Mouse (Mus musculus): ENCODE data around the gene Shisal2b. TPM values are rescaled to one million over a fixed set of nuclear protein-coding genes. Genes with fewer than 3 reads are reported as not detected.

Shisal2b gene
- total and polyA plus RNA-seq, 2 experiments from 2014 or later = not detected

- H3K4me1 ChIP-seq (ENCODE audit: control insufficient read depth, insufficient read depth) = no peaks in the 10 kb centered on the region
- no peaks in the 10 kb centered on the region for H3K9me3 ChIP-seq (replicated peaks; ENCODE audit: control insufficient read depth, low read length)
- ATAC-seq (ENCODE audit: insufficient read depth, low read depth) (no peak), DNase-seq (ENCODE audit: low spot score) (no peak)
- H3K27ac ChIP-seq (ENCODE audit: low read depth) = no peak overlapping the region
- no peaks in the 10 kb centered on the region for H3K27me3 ChIP-seq (ENCODE audit: control insufficient read depth, insufficient read depth, low read length)
- H3K4me3 ChIP-seq (ENCODE audit: low read depth, low read length) = no peak overlapping the region
- H3K4me2 ChIP-seq (ENCODE audit: low read depth, low read length) = no peak overlapping the region
- no peaks in the 10 kb centered on the region for H3K36me3 ChIP-seq (replicated peaks; ENCODE audit: control insufficient read depth, insufficient read depth, low read length)
- no peak overlapping the region for H3K9ac ChIP-seq (replicated peaks; ENCODE audit: low read depth, low read length)
- WGBS = 70% methylated on average over 2 of the region's 2 CpGs
- no peak for TF ChIP-seq CTCF (IDR thresholded peaks at IDR 0.05; ENCODE audit: low read depth)
- TF ChIP-seq EP300 (IDR thresholded peaks at IDR 0.05; ENCODE audit: low read depth) = no peak
These were observed 10.0 kb downstream of the Shisal2b start for GRCm38 (mm10) chr13:104853645-104854044.

GRCm38 (mm10) chr13:104843295-104844089 lies 20.2 kb downstream of the Shisal2b start:
- 81% methylated on average over 8 of the region's 13 CpGs for WGBS
- H3K27ac ChIP-seq (ENCODE audit: low read depth) = no peak overlapping the region
- no peaks in the 10 kb centered on the region for H3K4me1 ChIP-seq (ENCODE audit: control insufficient read depth, insufficient read depth)
- TF ChIP-seq CTCF (IDR thresholded peaks at IDR 0.05; ENCODE audit: low read depth) = no peak
- TF ChIP-seq EP300 (IDR thresholded peaks at IDR 0.05; ENCODE audit: low read depth) = no peak
- H3K27me3 ChIP-seq (ENCODE audit: control insufficient read depth, insufficient read depth, low read length) = no peaks in the 10 kb centered on the region
- H3K9me3 ChIP-seq (replicated peaks; ENCODE audit: control insufficient read depth, low read length) = no peaks in the 10 kb centered on the region
- ATAC-seq (ENCODE audit: insufficient read depth, low read depth) (no peak), DNase-seq (ENCODE audit: low spot score) (no peak)
- no peak overlapping the region for H3K4me2 ChIP-seq (ENCODE audit: low read depth, low read length)
- no peak overlapping the region for H3K9ac ChIP-seq (replicated peaks; ENCODE audit: low read depth, low read length)
- no peak overlapping the region for H3K4me3 ChIP-seq (ENCODE audit: low read depth, low read length)
- H3K36me3 ChIP-seq (replicated peaks; ENCODE audit: control insufficient read depth, insufficient read depth, low read length) = peaks cover 5% of the 10 kb centered on the region

GRCm38 (mm10) chr13:104841937-104842336 lies 21.8 kb downstream of the Shisal2b start:
- peaks cover 14% of the 10 kb centered on the region for H3K36me3 ChIP-seq (replicated peaks; ENCODE audit: control insufficient read depth, insufficient read depth, low read length)
- no peak for DNase-seq (ENCODE audit: low spot score)
- no peak for ATAC-seq (ENCODE audit: insufficient read depth, low read depth)
- H3K4me3 ChIP-seq (ENCODE audit: low read depth, low read length) = no peak overlapping the region
- no peaks in the 10 kb centered on the region for H3K9me3 ChIP-seq (replicated peaks; ENCODE audit: control insufficient read depth, low read length)
- H3K4me1 ChIP-seq (ENCODE audit: control insufficient read depth, insufficient read depth) = no peaks in the 10 kb centered on the region
- 47% methylated on average over 4 of the region's 4 CpGs for WGBS
- TF ChIP-seq EP300 (IDR thresholded peaks at IDR 0.05; ENCODE audit: low read depth) = no peak
- no peak for TF ChIP-seq CTCF (IDR thresholded peaks at IDR 0.05; ENCODE audit: low read depth)
- no peak overlapping the region for H3K4me2 ChIP-seq (ENCODE audit: low read depth, low read length)
- no peak overlapping the region for H3K9ac ChIP-seq (replicated peaks; ENCODE audit: low read depth, low read length)
- H3K27ac ChIP-seq (ENCODE audit: low read depth) = no peak overlapping the region
- H3K27me3 ChIP-seq (ENCODE audit: control insufficient read depth, insufficient read depth, low read length) = no peaks in the 10 kb centered on the region

GRCm38 (mm10) chr13:104837628-104838027 lies 26.1 kb downstream of the Shisal2b start:
- ATAC-seq (ENCODE audit: insufficient read depth, low read depth) (no peak), DNase-seq (ENCODE audit: low spot score) (no peak)
- H3K27me3 ChIP-seq (ENCODE audit: control insufficient read depth, insufficient read depth, low read length) = no peaks in the 10 kb centered on the region
- peaks cover 48% of the 10 kb centered on the region for H3K36me3 ChIP-seq (replicated peaks; ENCODE audit: control insufficient read depth, insufficient read depth, low read length)
- no peak overlapping the region for H3K4me2 ChIP-seq (ENCODE audit: low read depth, low read length)
- no peak overlapping the region for H3K9ac ChIP-seq (replicated peaks; ENCODE audit: low read depth, low read length)
- H3K4me1 ChIP-seq (ENCODE audit: control insufficient read depth, insufficient read depth) = no peaks in the 10 kb centered on the region
- 52% methylated on average over 7 of the region's 7 CpGs for WGBS
- H3K27ac ChIP-seq (ENCODE audit: low read depth) = no peak overlapping the region
- H3K9me3 ChIP-seq (replicated peaks; ENCODE audit: control insufficient read depth, low read length) = no peaks in the 10 kb centered on the region
- no peak for TF ChIP-seq CTCF (IDR thresholded peaks at IDR 0.05; ENCODE audit: low read depth)
- TF ChIP-seq EP300 (IDR thresholded peaks at IDR 0.05; ENCODE audit: low read depth) = no peak
- no peak overlapping the region for H3K4me3 ChIP-seq (ENCODE audit: low read depth, low read length)

GRCm38 (mm10) chr13:104832811-104833210 lies 30.9 kb downstream of the Shisal2b start:
- H3K9me3 ChIP-seq (replicated peaks; ENCODE audit: control insufficient read depth, low read length) = 0 out of 2 replicates have a peak, but pooled peaks cover 5% of the 10 kb centered on the region
- 93% methylated on average over 13 of the region's 13 CpGs for WGBS
- no peak overlapping the region for H3K9ac ChIP-seq (replicated peaks; ENCODE audit: low read depth, low read length)
- no peak overlapping the region for H3K4me2 ChIP-seq (ENCODE audit: low read depth, low read length)
- H3K4me1 ChIP-seq (ENCODE audit: control insufficient read depth, insufficient read depth) = no peaks in the 10 kb centered on the region
- no peak overlapping the region for H3K4me3 ChIP-seq (ENCODE audit: low read depth, low read length)
- H3K27ac ChIP-seq (ENCODE audit: low read depth) = no peak overlapping the region
- H3K36me3 ChIP-seq (replicated peaks; ENCODE audit: control insufficient read depth, insufficient read depth, low read length) = peaks cover 74% of the 10 kb centered on the region
- H3K27me3 ChIP-seq (ENCODE audit: control insufficient read depth, insufficient read depth, low read length) = no peaks in the 10 kb centered on the region
- no peak for ATAC-seq (ENCODE audit: insufficient read depth, low read depth)
- TF ChIP-seq EP300 (IDR thresholded peaks at IDR 0.05; ENCODE audit: low read depth) = no peak
- no peak for TF ChIP-seq CTCF (IDR thresholded peaks at IDR 0.05; ENCODE audit: low read depth)
- no peak for DNase-seq (ENCODE audit: low spot score)
